Mouse (Mus musculus): Measurements from ENCODE around the gene Dapk3. TPM values are rescaled to one million over a fixed set of nuclear protein-coding genes. Genes with fewer than 3 reads are reported as not detected.
"Not testable (repeated sequence)": the region's sequence is repeated elsewhere in the genome, so short reads cannot be mapped to it uniquely, and the experiment has no call there.

Gene Dapk3
- polyA plus RNA-seq, 1 experiment from 2014 or later: 76.7 TPM

DNA sequence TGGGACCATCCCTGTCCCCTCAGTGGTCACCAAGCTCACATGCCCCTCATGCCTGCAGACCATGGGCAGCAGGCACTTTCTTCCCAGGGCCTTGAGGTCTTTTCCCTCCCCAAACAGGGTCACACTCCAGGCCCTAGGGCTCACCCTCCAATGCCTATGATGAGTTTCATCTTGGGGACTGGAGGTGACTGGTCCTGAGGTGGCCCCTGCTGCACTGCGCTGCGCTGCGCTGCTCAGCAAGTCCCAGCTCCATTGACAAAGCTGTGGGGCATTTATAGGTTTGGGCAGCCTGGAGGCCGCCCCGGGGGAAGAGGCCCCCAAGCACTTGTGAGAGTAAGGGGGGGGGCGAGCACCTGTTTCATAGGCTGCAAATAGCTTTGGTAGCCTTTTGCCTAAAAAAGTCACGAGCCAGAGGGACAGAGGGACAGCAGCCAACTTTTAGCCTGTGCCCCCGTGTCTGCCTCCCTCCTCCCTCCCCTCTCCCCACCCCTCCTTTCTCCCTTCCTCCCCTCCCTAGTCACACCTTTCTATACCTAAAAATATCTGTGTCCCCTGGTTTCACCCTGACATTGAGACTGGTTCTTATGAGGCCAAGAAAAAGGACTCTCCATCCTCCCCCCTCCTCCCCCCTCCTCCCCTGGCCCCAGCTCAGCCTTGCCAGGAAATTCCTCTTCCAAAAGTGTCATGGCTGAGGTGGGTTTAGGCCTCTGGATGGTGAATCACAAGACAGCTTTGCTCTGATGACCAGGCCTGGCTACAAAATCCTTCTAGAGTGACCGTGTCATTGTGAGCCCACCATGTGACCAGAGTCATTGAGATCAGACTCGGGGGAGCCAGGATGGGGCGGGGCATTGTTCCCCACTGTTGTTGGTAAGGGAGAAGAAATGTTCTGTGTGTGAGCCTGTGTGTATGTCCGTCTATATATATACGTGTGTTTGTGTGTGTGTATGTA is 19.3 kb downstream of the Dapk3 start, which contains the start of gene Nmrk2:
Gene Nmrk2 (minus strand): TSS at position 245 of the 952 bp plus-strand sequence.
- DNase-seq (ENCODE audit: low spot score) (no peak), ATAC-seq (ENCODE audit: low FRiP score) (no peak)
- Histone ChIP-seq H3K9me3 (ENCODE audit: control insufficient read depth, low read length) (no peaks in the 10 kb centered on the region), H3K27me3 (ENCODE audit: control insufficient read depth, insufficient read depth, low read length) (no peaks in the 10 kb centered on the region), H3K9ac (no peak within 1 kb of the TSS), H3K4me1 (replicated peaks; ENCODE audit: control insufficient read depth, insufficient read depth, low read length) (no peaks in the 10 kb centered on the region), H3K27ac (no peak within 1 kb of the TSS), H3K4me3 (replicated peaks; ENCODE audit: low read length) (no peak within 1 kb of the TSS), H3K4me2 (replicated peaks) (no peak within 1 kb of the TSS), H3K36me3 (replicated peaks; ENCODE audit: control insufficient read depth, insufficient read depth) (peaks cover 19% of the 10 kb centered on the region)
- 63% methylated on average over 13 of the region's 13 CpGs for WGBS

DNA sequence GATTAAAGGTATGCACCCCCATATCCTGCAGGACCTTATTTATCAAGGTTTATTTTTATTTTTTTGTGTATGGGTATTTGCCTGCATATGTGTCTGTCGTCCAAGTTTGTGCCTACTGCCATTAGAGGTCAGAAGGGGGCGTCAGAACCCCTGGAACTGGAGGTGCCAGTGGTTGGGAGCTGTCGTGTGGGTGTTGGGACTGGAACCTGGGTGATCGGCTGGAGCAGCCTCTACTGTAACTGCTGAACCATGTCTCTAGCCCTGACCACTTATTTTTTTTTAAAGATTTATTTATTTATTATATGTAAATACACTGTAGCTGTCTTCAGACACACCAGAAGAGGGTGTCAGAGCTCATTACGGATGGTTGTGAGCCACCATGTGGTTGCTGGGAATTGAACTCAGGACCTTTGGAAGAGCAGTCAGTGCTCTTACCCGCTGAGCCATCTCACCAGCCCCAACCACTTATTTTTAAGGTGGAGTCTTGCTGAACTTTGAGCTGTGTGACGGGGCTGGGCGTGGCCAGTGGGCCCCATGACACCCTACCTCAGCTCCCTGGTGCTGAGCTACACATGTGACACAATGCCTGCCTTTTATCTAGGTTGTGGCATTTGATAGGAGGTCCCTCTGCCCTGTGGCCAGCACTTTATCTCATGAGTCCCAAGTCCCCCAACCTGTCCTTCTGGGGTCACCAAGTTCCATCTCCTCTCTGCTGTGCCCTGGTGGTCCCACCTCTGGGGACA is 20.3 kb downstream of the Dapk3 start:
- Histone ChIP-seq H3K4me2 (replicated peaks) (no peak overlapping the region), H3K4me1 (replicated peaks; ENCODE audit: control insufficient read depth, insufficient read depth, low read length) (no peaks in the 10 kb centered on the region), H3K36me3 (replicated peaks; ENCODE audit: control insufficient read depth, insufficient read depth) (peaks cover 30% of the 10 kb centered on the region), H3K27ac (no peak overlapping the region), H3K9ac (no peak overlapping the region), H3K27me3 (ENCODE audit: control insufficient read depth, insufficient read depth, low read length) (no peaks in the 10 kb centered on the region), H3K4me3 (replicated peaks; ENCODE audit: low read length) (no peak overlapping the region), H3K9me3 (ENCODE audit: control insufficient read depth, low read length) (no peaks in the 10 kb centered on the region)
- ATAC-seq (ENCODE audit: low FRiP score): no peak
- 72% methylated on average over 8 of the region's 8 CpGs for WGBS
- no peak for DNase-seq (ENCODE audit: low spot score)

DNA sequence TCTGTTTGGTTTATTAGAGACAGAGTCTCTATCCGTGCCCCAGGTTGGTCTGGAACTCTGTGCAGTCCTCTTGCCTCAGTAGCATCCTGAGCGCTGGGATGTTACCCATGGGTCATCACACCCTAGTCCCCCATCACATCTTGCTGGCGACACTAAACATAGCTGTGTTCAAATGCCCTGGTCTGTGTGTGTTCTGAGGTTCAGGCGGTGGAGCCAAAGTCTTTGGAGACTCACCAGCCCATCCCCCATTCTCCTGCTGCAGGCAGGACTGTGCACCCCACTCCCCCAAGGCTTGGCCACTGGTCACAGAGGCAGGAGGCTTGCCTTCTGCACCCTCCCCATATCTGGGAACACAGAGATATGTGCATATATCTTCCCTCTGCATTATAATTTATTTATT is 21.3 kb downstream of the Dapk3 start:
- Histone ChIP-seq H3K9ac (no peak overlapping the region), H3K36me3 (replicated peaks; ENCODE audit: control insufficient read depth, insufficient read depth) (peaks cover 40% of the 10 kb centered on the region), H3K27me3 (ENCODE audit: control insufficient read depth, insufficient read depth, low read length) (no peaks in the 10 kb centered on the region), H3K27ac (no peak overlapping the region), H3K9me3 (ENCODE audit: control insufficient read depth, low read length) (no peaks in the 10 kb centered on the region), H3K4me3 (replicated peaks; ENCODE audit: low read length) (no peak overlapping the region), H3K4me2 (replicated peaks) (no peak overlapping the region), H3K4me1 (replicated peaks; ENCODE audit: control insufficient read depth, insufficient read depth, low read length) (no peaks in the 10 kb centered on the region)
- WGBS: 67% methylated on average over 4 of the region's 4 CpGs
- DNase-seq (ENCODE audit: low spot score): no peak
- ATAC-seq (ENCODE audit: low FRiP score): peak; percentile 8; the same call in 1 of the 2 replicates

DNA sequence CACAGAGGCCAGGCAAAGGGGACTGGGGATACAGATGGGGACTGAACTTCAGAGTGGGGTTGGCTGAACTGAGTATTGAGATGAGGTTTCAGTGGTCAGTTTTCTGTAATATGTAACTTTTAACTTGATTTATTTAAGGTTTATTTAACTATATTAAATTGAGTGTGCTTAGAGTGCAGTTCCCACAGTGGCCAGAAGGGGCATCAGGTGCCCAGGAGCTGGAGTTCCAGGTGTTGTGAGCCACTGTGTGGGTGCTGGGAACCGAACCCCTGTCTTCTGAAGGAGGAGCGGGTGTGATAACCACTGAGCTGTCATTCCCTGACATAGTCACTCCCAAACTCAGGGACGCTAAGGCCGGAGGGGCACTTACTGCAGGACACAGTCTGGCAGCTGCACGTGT is 27.3 kb downstream of the Dapk3 start:
- Histone ChIP-seq H3K27ac (no peak overlapping the region), H3K27me3 (ENCODE audit: control insufficient read depth, insufficient read depth, low read length) (no peaks in the 10 kb centered on the region), H3K4me3 (replicated peaks; ENCODE audit: low read length) (no peak overlapping the region), H3K36me3 (replicated peaks; ENCODE audit: control insufficient read depth, insufficient read depth) (peaks cover 98% of the 10 kb centered on the region), H3K4me1 (replicated peaks; ENCODE audit: control insufficient read depth, insufficient read depth, low read length) (no peaks in the 10 kb centered on the region), H3K9me3 (ENCODE audit: control insufficient read depth, low read length) (0 out of 2 replicates have a peak, but pooled peaks cover 6% of the 10 kb centered on the region), H3K4me2 (replicated peaks) (no peak overlapping the region), H3K9ac (no peak overlapping the region)
- no peak for DNase-seq (ENCODE audit: low spot score)
- 96% methylated on average over 5 of the region's 5 CpGs for WGBS
- no peak for ATAC-seq (ENCODE audit: low FRiP score)

DNA sequence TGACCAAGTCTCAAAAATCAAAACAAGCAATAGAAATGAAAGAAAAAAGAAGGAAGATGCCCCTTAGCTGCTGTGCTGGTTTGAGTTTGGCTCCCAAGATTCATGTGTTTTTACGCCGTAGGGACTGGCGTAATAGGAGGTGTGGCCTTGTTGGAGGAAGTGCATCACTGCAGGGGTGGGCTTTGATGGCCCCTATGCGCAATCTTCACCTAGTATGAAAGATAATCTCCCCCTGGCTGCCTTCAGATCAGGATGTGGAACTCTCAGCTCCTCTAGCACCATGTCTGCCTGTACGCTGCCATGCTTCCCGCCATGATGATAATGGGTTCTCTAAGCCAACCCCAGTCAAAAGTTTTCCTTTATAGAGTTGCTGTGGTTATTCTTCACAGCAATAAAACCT is 33.5 kb downstream of the Dapk3 start:
- H3K27me3 ChIP-seq (ENCODE audit: control insufficient read depth, insufficient read depth, low read length): no peaks in the 10 kb centered on the region

DNA sequence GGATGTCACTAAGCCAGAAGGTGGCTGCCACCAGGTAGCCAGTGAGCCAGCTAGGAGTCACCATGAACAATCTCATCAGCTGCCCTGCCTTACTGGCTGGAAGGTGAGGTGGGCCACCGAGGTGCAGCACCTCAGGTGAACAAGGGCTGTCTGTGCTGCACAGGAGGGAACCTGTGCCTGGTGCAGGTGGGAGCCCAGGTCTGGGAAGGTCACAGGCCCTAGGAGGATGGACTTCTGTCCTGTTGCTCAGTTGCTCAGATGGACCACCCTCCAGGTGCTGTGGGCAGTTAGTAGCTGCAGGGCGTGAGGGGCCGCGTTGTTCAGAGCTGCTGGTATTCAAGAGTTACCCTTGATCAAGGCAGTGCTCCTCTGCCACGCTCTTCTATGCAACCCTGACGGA is 34.0 kb downstream of the Dapk3 start:
- DNase-seq (ENCODE audit: low spot score): no peak
- Histone ChIP-seq H3K27ac (no peak overlapping the region), H3K4me1 (replicated peaks; ENCODE audit: control insufficient read depth, insufficient read depth, low read length) (no peaks in the 10 kb centered on the region), H3K27me3 (ENCODE audit: control insufficient read depth, insufficient read depth, low read length) (no peaks in the 10 kb centered on the region), H3K9me3 (ENCODE audit: control insufficient read depth, low read length) (no peaks in the 10 kb centered on the region), H3K4me2 (replicated peaks) (no peak overlapping the region), H3K4me3 (replicated peaks; ENCODE audit: low read length) (no peak overlapping the region), H3K36me3 (replicated peaks; ENCODE audit: control insufficient read depth, insufficient read depth) (peaks cover 93% of the 10 kb centered on the region), H3K9ac (no peak overlapping the region)
- ATAC-seq (ENCODE audit: low FRiP score): no peak
- 89% methylated on average over 6 of the region's 6 CpGs for WGBS

More for the DNA sequence above, 33.5 kb downstream of the Dapk3 start:
- ATAC-seq (ENCODE audit: low FRiP score) (no peak), DNase-seq (ENCODE audit: low spot score) (no peak)
- H3K36me3 ChIP-seq (replicated peaks; ENCODE audit: control insufficient read depth, insufficient read depth): peaks cover 93% of the 10 kb centered on the region
- 92% methylated on average over 6 of the region's 6 CpGs for WGBS
- H3K27ac ChIP-seq: no peak overlapping the region
- no peak overlapping the region for H3K9ac ChIP-seq
- H3K4me3 ChIP-seq (replicated peaks; ENCODE audit: low read length): no peak overlapping the region
- H3K9me3 ChIP-seq (ENCODE audit: control insufficient read depth, low read length): no peaks in the 10 kb centered on the region
- no peaks in the 10 kb centered on the region for H3K4me1 ChIP-seq (replicated peaks; ENCODE audit: control insufficient read depth, insufficient read depth, low read length)
- no peak overlapping the region for H3K4me2 ChIP-seq (replicated peaks)

DNA sequence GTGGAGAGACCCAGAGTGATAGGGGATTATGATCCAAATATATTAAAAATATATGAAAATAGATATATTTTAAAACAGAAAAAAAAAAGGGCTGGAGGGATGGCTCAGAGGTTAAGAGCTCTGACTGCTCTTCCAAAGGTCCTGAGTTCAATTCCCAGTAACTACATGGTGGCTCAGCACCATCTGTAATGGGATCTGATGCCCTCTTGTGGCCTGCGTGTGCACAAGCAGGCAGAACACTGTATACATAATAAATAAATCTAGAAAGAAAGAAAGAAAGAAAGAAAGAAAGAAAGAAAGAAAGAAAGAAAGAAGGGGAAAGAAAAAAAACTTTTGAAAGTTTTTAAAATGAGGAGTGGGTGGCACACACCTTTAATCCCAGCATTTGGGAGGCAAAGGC is 34.5 kb downstream of the Dapk3 start:
- not testable (repeated sequence) for DNase-seq (ENCODE audit: low spot score); H3K27ac ChIP-seq; H3K4me1 ChIP-seq (replicated peaks; ENCODE audit: control insufficient read depth, insufficient read depth, low read length); H3K4me3 ChIP-seq (replicated peaks; ENCODE audit: low read length); H3K4me2 ChIP-seq (replicated peaks); ATAC-seq (ENCODE audit: low FRiP score); H3K27me3 ChIP-seq (ENCODE audit: control insufficient read depth, insufficient read depth, low read length); H3K9ac ChIP-seq; H3K9me3 ChIP-seq (ENCODE audit: control insufficient read depth, low read length)
- WGBS: 40% methylated on average over 1 of the region's 1 CpGs
- H3K36me3 ChIP-seq (replicated peaks; ENCODE audit: control insufficient read depth, insufficient read depth): peaks cover 93% of the 10 kb centered on the region

DNA sequence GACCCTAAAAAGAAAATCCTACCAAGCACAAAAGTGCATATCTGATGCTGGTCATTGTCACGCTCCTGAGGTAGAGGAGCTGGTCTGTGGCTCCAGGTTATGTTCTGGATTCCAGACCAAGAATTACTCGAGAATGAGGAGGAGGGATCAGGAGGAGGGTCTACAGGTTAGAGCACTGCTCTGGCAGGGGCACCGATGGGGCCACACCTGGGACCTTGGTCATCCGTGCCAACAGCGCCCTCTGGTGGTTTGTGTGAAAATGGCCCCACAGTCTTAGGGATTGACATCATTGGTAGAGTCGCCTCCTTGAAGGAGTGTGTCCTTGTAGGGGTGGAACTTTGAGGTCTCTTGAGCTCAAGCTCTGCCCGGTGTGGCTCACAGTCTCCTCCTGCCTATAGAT is 35.2 kb downstream of the Dapk3 start:
- no peak overlapping the region for H3K27ac ChIP-seq
- H3K36me3 ChIP-seq (replicated peaks; ENCODE audit: control insufficient read depth, insufficient read depth): peaks cover 93% of the 10 kb centered on the region
- H3K9ac ChIP-seq: no peak overlapping the region
- H3K9me3 ChIP-seq (ENCODE audit: control insufficient read depth, low read length): no peaks in the 10 kb centered on the region
- no peak overlapping the region for H3K4me2 ChIP-seq (replicated peaks)
- peak; percentile 51; the same call in 1 of the 2 replicates for ATAC-seq (ENCODE audit: low FRiP score)
- no peaks in the 10 kb centered on the region for H3K4me1 ChIP-seq (replicated peaks; ENCODE audit: control insufficient read depth, insufficient read depth, low read length)
- no peaks in the 10 kb centered on the region for H3K27me3 ChIP-seq (ENCODE audit: control insufficient read depth, insufficient read depth, low read length)
- WGBS: 37% methylated on average over 7 of the region's 7 CpGs
- DNase-seq (ENCODE audit: low spot score): peak; percentile 41
- no peak overlapping the region for H3K4me3 ChIP-seq (replicated peaks; ENCODE audit: low read length)

DNA sequence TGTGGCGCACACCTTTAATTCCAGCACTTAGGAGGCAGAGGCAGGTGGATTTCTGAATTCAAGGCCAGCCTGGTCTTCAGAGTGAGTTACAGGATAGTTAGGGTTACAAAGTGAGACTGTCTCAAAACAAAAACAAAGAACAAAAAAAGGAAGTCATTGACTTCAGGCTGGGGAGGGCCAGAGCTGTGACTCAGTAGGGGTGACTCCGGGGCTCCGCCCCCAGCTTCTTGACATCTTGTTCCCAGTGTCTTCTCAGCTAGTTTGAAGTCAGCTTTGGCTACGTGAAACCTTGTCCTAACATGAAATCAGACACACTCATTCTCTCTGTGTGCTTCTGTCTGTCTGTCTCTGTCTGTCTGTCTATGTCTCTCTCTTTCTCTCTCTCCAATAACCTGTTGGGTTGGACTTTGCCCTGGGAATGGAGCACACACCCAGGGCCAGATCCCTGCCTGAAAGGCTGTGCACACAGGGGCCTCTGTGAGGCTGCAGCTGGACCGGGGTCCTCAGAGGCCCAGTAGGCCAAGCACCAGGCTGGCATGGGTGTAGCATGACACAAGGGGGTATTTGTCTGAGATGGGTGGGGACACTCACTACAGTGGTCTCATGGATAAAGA is 38.7 kb downstream of the Dapk3 start:
- 89% methylated on average over 5 of the region's 5 CpGs for WGBS
- DNase-seq (ENCODE audit: low spot score) (no peak), ATAC-seq (ENCODE audit: low FRiP score) (no peak)
- H3K27ac ChIP-seq: no peak overlapping the region
- H3K4me3 ChIP-seq (replicated peaks; ENCODE audit: low read length): no peak overlapping the region
- H3K9ac ChIP-seq: no peak overlapping the region
- no peaks in the 10 kb centered on the region for H3K27me3 ChIP-seq (ENCODE audit: control insufficient read depth, insufficient read depth, low read length)
- peaks cover 78% of the 10 kb centered on the region for H3K36me3 ChIP-seq (replicated peaks; ENCODE audit: control insufficient read depth, insufficient read depth)
- no peaks in the 10 kb centered on the region for H3K9me3 ChIP-seq (ENCODE audit: control insufficient read depth, low read length)
- no peaks in the 10 kb centered on the region; the same call in 1 of the 2 replicates for H3K4me1 ChIP-seq (replicated peaks; ENCODE audit: control insufficient read depth, insufficient read depth, low read length)
- no peak overlapping the region for H3K4me2 ChIP-seq (replicated peaks)

Measured in hindbrain, embryonic 14.5 days (tissue).